Mouse (Mus musculus) spleen, adult 2 months (tissue): ENCODE results near the gene Iqch. TPM values are rescaled to one million over a fixed set of nuclear protein-coding genes. Genes with fewer than 3 reads are reported as not detected.

ENCODE experiments used
- DNase-seq, 2 experiments: peaks; one replicate each; pipeline versions ENCODE4 v3.0.0 to v3.0.0-alpha.2; 2012 to 2021; ENCODE audit warnings: low spot score in 2 of 2, low read depth in 1 of 2
- H3K27ac ChIP-seq: fragments of 200-500 bp; 2 replicates; pipeline ENCODE4 v1.5.1; 2012; ENCODE audit warnings: low read length, inconsistent platforms; ENCODE audit not compliant: insufficient read depth
- H3K27me3 ChIP-seq: fragments of 200-500 bp; 2 replicates; pipeline ENCODE4 v1.6.1; 2012; ENCODE audit warnings: mild to moderate bottlenecking, moderate library complexity, low read length, inconsistent platforms; ENCODE audit not compliant: control insufficient read depth, insufficient read depth
- H3K36me3 ChIP-seq: fragments of 200-500 bp; 2 replicates; pipeline ENCODE4 v1.6.1; 2012; ENCODE audit warnings: mild to moderate bottlenecking, low read length, inconsistent platforms; ENCODE audit not compliant: control insufficient read depth, insufficient read depth
- H3K4me1 ChIP-seq: fragments of 200-500 bp; 2 replicates; pipeline ENCODE4 v1.6.1; 2011; ENCODE audit warnings: inconsistent platforms; ENCODE audit not compliant: control insufficient read depth, insufficient read depth, insufficient read length
- H3K4me3 ChIP-seq: fragments of 200-500 bp; 2 replicates; pipeline ENCODE4 v1.5.1; 2011; ENCODE audit warnings: mild to moderate bottlenecking, inconsistent platforms; ENCODE audit not compliant: insufficient read depth, insufficient read length; ENCODE audit errors: extremely low read depth
- CTCF ChIP-seq: fragments of 200-500 bp; IDR thresholded peaks from 2 replicates; pipeline ENCODE4 v1.5.1; 2011; ENCODE audit warnings: mild to moderate bottlenecking, inconsistent platforms; ENCODE audit not compliant: insufficient read depth, insufficient read length, insufficient replicate concordance; ENCODE audit errors: extremely low read depth
- POLR2A ChIP-seq: fragments of 200-500 bp; IDR thresholded peaks from 2 replicates; pipeline ENCODE4 v1.6.1; 2011; ENCODE audit warnings: low read depth, low read length, inconsistent platforms
- WGBS: fragments of 180-500 bp; shearing (Covaris S2); methylation state at CpG from one replicate; pipeline ENCODE4 v1.1.7; 2018; 5-methylcytosine and 5-hydroxymethylcytosine counted together
- polyA plus RNA-seq: library from polyadenylated mRNA; depleted of rRNA; stranded (reverse); fragments of >200 nt; gene quantifications from 2 replicates; pipeline ENCODE4 v1.2.3, GENCODE M21; 2012

The Iqch gene
- polyA plus RNA-seq, 1 experiment: not detected

GRCm38 (mm10) chr9:63548966-63549365 is 53.3 kb downstream of the Iqch start:
- Histone ChIP-seq H3K27me3 (no peaks in the 10 kb centered on the region), H3K4me1 (no peaks in the 10 kb centered on the region), H3K4me3 (no peak overlapping the region), H3K27ac (no peak overlapping the region), H3K36me3 (no peaks in the 10 kb centered on the region)
- DNase-seq: no peak
- WGBS: 66% methylated on average over 5 of the region's 5 CpGs
- TF ChIP-seq CTCF: no peak
- no peak for TF ChIP-seq POLR2A

DNA sequence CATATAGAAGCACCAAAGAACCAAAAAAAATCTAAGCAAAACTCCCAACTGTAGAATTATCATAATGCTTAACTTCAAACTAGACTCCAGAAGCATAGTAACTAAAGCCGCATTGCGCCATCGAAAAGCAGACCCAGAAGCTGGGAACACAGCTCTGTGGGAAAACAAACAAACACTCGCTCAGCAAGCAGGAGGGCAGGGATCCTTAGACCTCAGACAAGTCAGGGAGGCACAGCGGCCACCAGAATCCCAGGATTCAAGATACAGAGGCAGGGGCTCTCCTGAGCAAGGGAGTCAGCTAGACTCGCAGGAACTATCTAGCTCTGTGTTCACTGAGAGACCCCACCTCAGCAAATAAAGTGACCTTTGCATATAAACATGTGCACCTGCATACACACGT is 60.4 kb downstream of the Iqch start:
- no peak for TF ChIP-seq POLR2A
- no peak for TF ChIP-seq CTCF
- H3K27me3 ChIP-seq: no peaks in the 10 kb centered on the region
- 87% methylated on average over 7 of the region's 7 CpGs for WGBS
- no peak overlapping the region for H3K4me3 ChIP-seq
- DNase-seq: no peak
- no peak overlapping the region for H3K27ac ChIP-seq
- no peaks in the 10 kb centered on the region for H3K4me1 ChIP-seq
- H3K36me3 ChIP-seq: no peaks in the 10 kb centered on the region

DNA sequence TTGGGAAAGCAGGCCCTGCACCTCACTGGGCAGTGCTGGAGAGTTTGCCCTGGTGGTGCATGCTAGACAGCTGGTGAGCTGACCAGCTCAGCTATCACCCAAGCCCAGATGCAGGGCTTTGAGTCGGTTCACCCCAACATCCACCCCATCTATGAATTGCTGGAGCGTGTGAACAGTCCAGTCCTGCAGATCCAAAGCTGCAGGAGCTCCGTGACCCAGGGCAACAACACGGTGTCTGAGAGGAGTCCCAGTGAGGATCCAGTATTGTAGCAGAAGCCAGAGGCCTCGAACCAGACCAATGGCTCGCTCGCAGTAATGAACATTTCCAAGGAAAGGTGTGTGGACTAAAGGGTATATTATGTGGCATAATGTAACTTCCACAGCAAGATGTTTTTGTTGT is 61.0 kb downstream of the Iqch start:
- no peak for TF ChIP-seq CTCF
- no peak for DNase-seq
- Histone ChIP-seq H3K36me3 (no peaks in the 10 kb centered on the region), H3K4me3 (no peak overlapping the region), H3K27ac (no peak overlapping the region), H3K27me3 (no peaks in the 10 kb centered on the region), H3K4me1 (no peaks in the 10 kb centered on the region)
- WGBS: 90% methylated on average over 7 of the region's 7 CpGs

DNA sequence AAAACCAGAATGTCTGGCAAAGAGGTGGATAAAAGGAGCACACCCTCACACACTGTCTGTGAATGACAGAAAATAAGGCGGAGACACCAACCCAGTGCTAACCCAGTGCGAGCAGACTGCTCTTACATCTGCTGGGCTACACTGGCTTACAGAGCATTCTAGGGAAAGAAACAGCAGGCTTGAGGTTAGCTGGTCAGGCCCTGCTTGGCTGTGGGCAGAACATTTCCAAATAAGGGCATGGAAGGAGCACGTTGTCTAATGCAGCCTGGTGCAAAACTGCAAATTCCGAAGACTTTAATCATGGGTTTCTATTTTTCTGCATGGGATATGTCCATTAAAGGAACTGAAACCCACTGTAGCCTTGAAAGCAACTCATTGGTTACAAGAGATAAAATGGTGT is 64.8 kb downstream of the Iqch start:
- WGBS: 86% methylated on average over 4 of the region's 4 CpGs
- H3K27ac ChIP-seq: no peak overlapping the region
- H3K4me1 ChIP-seq: no peaks in the 10 kb centered on the region
- no peaks in the 10 kb centered on the region for H3K36me3 ChIP-seq
- DNase-seq: no peak
- TF ChIP-seq POLR2A (no peak), CTCF (no peak)
- no peaks in the 10 kb centered on the region for H3K27me3 ChIP-seq
- H3K4me3 ChIP-seq: no peak overlapping the region

- DNase-seq: no peak
- Histone ChIP-seq H3K27ac (no peak overlapping the region), H3K4me3 (no peak overlapping the region), H3K36me3 (no peaks in the 10 kb centered on the region), H3K27me3 (no peaks in the 10 kb centered on the region), H3K4me1 (no peaks in the 10 kb centered on the region)
- TF ChIP-seq CTCF: no peak
- TF ChIP-seq POLR2A: no peak
- 92% methylated on average over 6 of the region's 6 CpGs for WGBS
These were observed 67.3 kb downstream of the Iqch start for GRCm38 (mm10) chr9:63535042-63535441.

DNA sequence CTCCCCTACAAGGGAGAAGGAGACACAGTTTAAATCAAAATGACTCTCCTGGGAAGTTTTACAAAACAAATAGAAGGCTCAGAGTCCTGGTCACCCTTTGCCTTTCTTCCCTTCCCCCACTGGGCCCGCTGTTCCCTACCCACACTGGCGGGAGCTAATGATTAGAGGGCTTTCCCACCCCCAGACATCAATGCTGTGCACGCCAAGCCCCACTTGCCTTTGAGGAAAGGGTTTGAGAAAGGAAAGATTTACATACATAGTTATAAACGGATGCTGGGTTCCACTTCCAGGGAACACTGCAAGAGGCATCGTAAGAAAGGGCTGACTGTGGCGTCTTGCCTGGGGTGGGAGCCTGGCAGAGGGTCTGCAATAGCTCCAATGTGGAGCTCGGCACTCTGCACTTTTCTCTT is 67.9 kb downstream of the Iqch start:
- 86% methylated on average over 7 of the region's 7 CpGs for WGBS
- H3K27me3 ChIP-seq: no peaks in the 10 kb centered on the region
- no peak overlapping the region for H3K27ac ChIP-seq
- no peak overlapping the region for H3K4me3 ChIP-seq
- no peaks in the 10 kb centered on the region for H3K36me3 ChIP-seq
- DNase-seq: no peak
- H3K4me1 ChIP-seq: no peaks in the 10 kb centered on the region
- no peak for TF ChIP-seq POLR2A
- no peak for TF ChIP-seq CTCF

- H3K27me3 ChIP-seq: no peaks in the 10 kb centered on the region
- no peak for TF ChIP-seq CTCF
- H3K4me1 ChIP-seq: no peaks in the 10 kb centered on the region
- 71% methylated on average over 9 of the region's 9 CpGs for WGBS
- no peak overlapping the region for H3K4me3 ChIP-seq
- H3K36me3 ChIP-seq: no peaks in the 10 kb centered on the region
- no peak overlapping the region for H3K27ac ChIP-seq
- DNase-seq: no peak
These were observed 69.2 kb downstream of the Iqch start for GRCm38 (mm10) chr9:63532966-63533711.

DNA sequence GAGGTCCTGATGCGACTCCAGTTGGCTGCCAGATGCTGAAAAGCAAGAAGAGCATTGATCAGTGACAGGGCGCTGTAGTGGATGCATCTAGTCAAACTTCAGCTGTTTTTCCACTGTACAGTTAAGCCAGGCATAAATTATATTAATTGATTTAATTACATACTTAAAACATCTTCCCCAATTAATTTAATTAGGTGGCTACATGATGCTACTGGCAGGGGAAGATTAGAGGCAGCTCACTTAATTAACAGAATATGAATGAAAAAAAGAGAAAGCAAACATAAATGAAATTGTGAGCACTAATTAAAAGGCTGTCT is 78.4 kb downstream of the Iqch start:
- H3K36me3 ChIP-seq: no peaks in the 10 kb centered on the region
- H3K27me3 ChIP-seq: no peaks in the 10 kb centered on the region
- H3K27ac ChIP-seq: no peak overlapping the region
- H3K4me3 ChIP-seq: no peak overlapping the region
- WGBS: 95% methylated on average over 2 of the region's 2 CpGs
- no peak for DNase-seq
- no peak for TF ChIP-seq POLR2A
- TF ChIP-seq CTCF: no peak
- H3K4me1 ChIP-seq: no peaks in the 10 kb centered on the region
